Mouse (Mus musculus): ENCODE measurements around the gene H13. TPM values are rescaled to one million over a fixed set of nuclear protein-coding genes. Genes with fewer than 3 reads are reported as not detected.
A peak's percentile ranks its signal among the peaks of the same experiment; 100 is the strongest.
"Not testable (repeated sequence)": the region's sequence is repeated elsewhere in the genome, so short reads cannot be mapped to it uniquely, and the experiment has no call there.

H13 gene
- polyA plus RNA-seq, 1 experiment from 2014 or later = 88.6 TPM

DNA sequence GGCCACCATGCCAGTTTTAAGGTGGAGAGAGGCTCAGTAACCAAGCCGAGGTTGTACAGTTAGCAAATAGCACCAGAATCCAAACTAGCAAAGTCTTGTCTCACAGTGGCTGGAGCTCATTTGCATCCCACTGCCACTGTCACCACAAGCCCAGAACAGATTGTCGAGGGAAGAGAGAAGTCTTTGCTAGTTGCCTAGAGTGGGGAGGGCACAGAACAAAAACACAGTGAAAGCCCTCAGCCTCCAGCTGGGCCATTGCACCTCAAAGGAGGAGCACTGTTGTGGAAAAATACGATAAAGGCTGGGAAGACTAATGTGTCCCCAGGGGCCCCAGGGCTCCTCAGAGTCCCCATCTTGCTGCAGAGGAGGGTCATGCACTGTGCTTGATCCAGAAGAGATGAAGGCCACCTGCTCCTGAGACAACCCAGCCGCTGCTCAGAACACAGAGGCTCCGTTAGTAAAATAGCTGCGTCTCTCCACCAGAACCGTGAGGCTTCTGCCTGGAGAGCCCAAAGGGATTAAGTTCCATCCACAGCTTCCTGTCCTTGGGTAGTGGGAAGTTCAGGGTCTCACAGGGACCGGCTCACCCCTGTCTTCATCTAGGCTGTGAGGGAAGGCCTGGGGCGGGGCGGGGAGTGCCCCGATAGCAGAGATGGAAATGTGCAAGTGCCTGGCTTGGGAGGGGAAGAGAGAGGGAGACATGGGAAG is 29.7 kb upstream of the H13 start:
- DNase-seq (ENCODE audit: low spot score) (no peak), ATAC-seq (replicated peaks; ENCODE audit: low FRiP score) (no peak)
- H3K9me3 ChIP-seq (ENCODE audit: control insufficient read depth, low read length) = no peaks in the 10 kb centered on the region
- H3K27ac ChIP-seq (ENCODE audit: low read depth, low read length) = no peak overlapping the region
- no peak overlapping the region for H3K4me2 ChIP-seq
- 36% methylated on average over 11 of the region's 11 CpGs for WGBS
- no peaks in the 10 kb centered on the region for H3K4me1 ChIP-seq (replicated peaks; ENCODE audit: control insufficient read depth, insufficient read depth, low read length)
- H3K9ac ChIP-seq (ENCODE audit: low read depth, low read length) = no peak overlapping the region
- no peak overlapping the region for H3K4me3 ChIP-seq (ENCODE audit: low read depth, low read length)
- H3K27me3 ChIP-seq (replicated peaks; ENCODE audit: control insufficient read depth, insufficient read depth, low read length) = peaks cover under 1% of the 10 kb centered on the region; the same call in 1 of the 2 replicates
- H3K36me3 ChIP-seq (ENCODE audit: control insufficient read depth, insufficient read depth, low read length) = no peaks in the 10 kb centered on the region

DNA sequence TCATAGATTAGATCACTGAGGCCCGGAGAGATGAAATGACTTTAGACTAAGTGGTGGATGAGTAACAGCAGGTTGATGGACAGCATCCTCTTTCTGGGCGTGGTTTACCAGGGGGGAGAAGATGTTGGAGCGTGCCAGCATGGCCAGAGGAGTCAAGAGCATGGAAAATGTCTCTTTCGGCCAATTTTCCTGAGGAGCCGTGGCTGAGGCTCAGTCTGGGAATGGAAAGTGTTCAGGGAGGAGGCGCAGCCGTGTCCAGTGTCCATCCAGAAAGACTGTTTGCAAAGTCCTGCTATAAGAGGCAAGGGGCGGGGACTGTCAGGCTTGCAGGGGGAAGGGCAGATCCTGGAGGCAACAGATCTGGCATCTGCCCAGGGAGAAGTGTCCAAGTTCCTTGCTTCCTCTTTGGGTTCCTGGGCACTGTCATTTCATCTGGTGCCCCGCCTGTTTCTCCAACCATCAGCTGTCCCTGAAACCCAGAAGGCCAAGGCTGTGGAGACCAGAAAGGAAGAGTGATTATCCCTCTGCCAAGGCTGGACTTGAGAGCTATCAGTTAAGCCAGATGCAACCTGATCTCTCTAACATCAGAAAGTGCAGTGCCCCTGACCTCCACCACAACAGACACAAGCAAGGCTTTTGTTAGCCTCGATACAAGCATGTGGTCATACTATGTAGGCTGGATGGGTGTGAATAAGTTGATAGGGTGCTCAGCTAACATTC is 16.2 kb upstream of the H13 start:
- Histone ChIP-seq H3K27me3 (replicated peaks; ENCODE audit: control insufficient read depth, insufficient read depth, low read length) (no peaks in the 10 kb centered on the region), H3K36me3 (ENCODE audit: control insufficient read depth, insufficient read depth, low read length) (no peaks in the 10 kb centered on the region), H3K4me1 (replicated peaks; ENCODE audit: control insufficient read depth, insufficient read depth, low read length) (peaks cover 4% of the 10 kb centered on the region), H3K4me2 (no peak overlapping the region), H3K9me3 (ENCODE audit: control insufficient read depth, low read length) (no peaks in the 10 kb centered on the region), H3K27ac (ENCODE audit: low read depth, low read length) (no peak overlapping the region), H3K9ac (ENCODE audit: low read depth, low read length) (no peak overlapping the region), H3K4me3 (ENCODE audit: low read depth, low read length) (no peak overlapping the region)
- ATAC-seq (replicated peaks; ENCODE audit: low FRiP score) = no peak
- no peak for DNase-seq (ENCODE audit: low spot score)
- WGBS = 57% methylated on average over 10 of the region's 10 CpGs

DNA sequence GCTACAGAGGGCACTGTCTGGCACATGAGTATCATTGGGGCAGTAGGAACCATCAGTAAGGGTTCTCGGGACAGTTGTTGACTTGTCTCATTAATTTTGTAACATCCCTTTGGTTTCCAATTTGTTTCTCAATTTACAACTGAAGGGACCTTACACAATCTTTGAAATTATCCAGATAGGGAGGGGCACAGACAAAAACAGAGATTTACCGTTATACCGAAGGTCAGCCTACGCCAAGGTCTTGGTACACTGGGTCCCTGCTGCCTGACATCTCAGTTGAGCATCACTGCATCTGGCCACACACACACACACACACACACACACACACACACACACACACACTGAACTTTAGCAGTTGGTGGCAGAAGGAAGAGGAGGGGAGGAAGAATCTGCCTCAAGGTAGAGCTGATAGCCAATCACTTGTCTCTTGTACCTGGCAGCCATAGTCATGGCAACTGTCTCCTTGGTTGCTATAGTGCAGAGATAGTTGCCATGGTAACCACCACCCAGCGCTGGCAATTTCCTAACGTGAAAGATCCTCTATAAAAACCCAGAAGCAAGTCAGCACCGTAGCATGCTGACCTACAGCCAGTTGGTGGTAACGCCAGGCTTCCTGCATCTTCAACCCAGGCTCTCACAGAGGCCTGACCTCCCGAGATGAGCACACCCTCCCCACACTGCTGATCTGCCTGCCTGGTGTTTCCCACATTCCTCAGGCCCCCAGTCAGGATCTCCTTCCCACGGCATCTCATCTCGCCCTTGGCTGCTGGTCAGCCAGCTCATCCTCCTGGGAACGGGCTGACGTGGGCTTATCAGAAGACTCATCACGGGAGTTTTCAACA is 15.2 kb upstream of the H13 start:
- DNase-seq (ENCODE audit: low spot score) (no peak), ATAC-seq (replicated peaks; ENCODE audit: low FRiP score) (no peak; the same call in 1 of the 2 replicates)
- Histone ChIP-seq H3K27ac (ENCODE audit: low read depth, low read length) (no peak overlapping the region), H3K4me1 (replicated peaks; ENCODE audit: control insufficient read depth, insufficient read depth, low read length) (peaks cover 4% of the 10 kb centered on the region), H3K4me3 (ENCODE audit: low read depth, low read length) (no peak overlapping the region), H3K27me3 (replicated peaks; ENCODE audit: control insufficient read depth, insufficient read depth, low read length) (no peaks in the 10 kb centered on the region), H3K9ac (ENCODE audit: low read depth, low read length) (no peak overlapping the region), H3K36me3 (ENCODE audit: control insufficient read depth, insufficient read depth, low read length) (no peaks in the 10 kb centered on the region), H3K9me3 (ENCODE audit: control insufficient read depth, low read length) (no peaks in the 10 kb centered on the region), H3K4me2 (no peak overlapping the region)
- 34% methylated on average over 14 of the region's 14 CpGs for WGBS

DNA sequence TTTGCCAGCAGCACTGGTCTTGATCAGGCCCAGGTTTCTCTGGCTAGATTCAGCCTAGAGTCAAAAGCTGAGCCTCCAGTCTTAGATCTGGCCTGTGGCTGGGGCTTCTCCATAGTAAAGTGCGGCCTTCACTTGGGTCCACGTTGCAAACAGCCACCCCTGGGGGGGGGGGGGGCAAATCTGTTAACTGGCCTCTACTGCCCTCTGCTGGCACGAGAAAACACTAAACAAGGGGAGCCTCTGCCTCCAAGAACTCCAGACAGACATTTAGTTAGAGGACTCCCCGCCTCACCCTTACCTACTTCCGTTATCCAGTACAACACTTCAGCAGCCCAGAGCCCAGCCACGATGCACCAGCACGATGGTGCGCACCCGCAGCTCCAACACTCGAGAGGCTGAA is 11.9 kb upstream of the H13 start:
- H3K36me3 ChIP-seq (ENCODE audit: control insufficient read depth, insufficient read depth, low read length) = no peaks in the 10 kb centered on the region
- H3K4me2 ChIP-seq = no peak overlapping the region
- no peaks in the 10 kb centered on the region for H3K9me3 ChIP-seq (ENCODE audit: control insufficient read depth, low read length)
- peaks cover 4% of the 10 kb centered on the region for H3K4me1 ChIP-seq (replicated peaks; ENCODE audit: control insufficient read depth, insufficient read depth, low read length)
- H3K4me3 ChIP-seq (ENCODE audit: low read depth, low read length) = no peak overlapping the region
- H3K27ac ChIP-seq (ENCODE audit: low read depth, low read length) = no peak overlapping the region
- no peak overlapping the region for H3K9ac ChIP-seq (ENCODE audit: low read depth, low read length)
- H3K27me3 ChIP-seq (replicated peaks; ENCODE audit: control insufficient read depth, insufficient read depth, low read length) = no peaks in the 10 kb centered on the region
- ATAC-seq (replicated peaks; ENCODE audit: low FRiP score) (no peak), DNase-seq (ENCODE audit: low spot score) (no peak)
- WGBS = 52% methylated on average over 10 of the region's 10 CpGs

DNA sequence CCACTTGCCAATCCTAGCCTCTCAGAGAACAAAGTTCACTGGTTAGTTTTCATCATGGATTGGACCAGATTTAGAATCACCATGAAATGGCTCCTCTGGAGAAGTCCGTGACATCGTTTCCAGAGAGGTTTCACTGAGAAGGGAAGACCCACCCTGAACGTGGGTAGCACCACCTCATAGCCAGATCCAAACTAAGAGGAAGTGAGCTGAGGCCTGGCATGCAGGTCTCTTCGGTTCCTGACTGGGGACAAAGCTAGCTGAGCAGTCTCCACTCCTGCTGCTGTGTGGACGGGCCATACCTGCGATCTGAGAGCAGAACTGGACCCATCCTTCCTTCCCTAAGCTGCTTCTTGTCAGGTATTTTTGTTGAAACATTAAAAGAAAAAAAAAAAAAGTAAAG is 8.1 kb upstream of the H13 start:
- Histone ChIP-seq H3K27me3 (replicated peaks; ENCODE audit: control insufficient read depth, insufficient read depth, low read length) (no peaks in the 10 kb centered on the region), H3K4me3 (ENCODE audit: low read depth, low read length) (no peak overlapping the region), H3K4me2 (no peak overlapping the region), H3K27ac (ENCODE audit: low read depth, low read length) (no peak overlapping the region), H3K9me3 (ENCODE audit: control insufficient read depth, low read length) (no peaks in the 10 kb centered on the region), H3K36me3 (ENCODE audit: control insufficient read depth, insufficient read depth, low read length) (no peaks in the 10 kb centered on the region), H3K4me1 (replicated peaks; ENCODE audit: control insufficient read depth, insufficient read depth, low read length) (no peaks in the 10 kb centered on the region), H3K9ac (ENCODE audit: low read depth, low read length) (no peak overlapping the region)
- ATAC-seq (replicated peaks; ENCODE audit: low FRiP score) (no peak), DNase-seq (ENCODE audit: low spot score) (no peak)
- 64% methylated on average over 6 of the region's 6 CpGs for WGBS

DNA sequence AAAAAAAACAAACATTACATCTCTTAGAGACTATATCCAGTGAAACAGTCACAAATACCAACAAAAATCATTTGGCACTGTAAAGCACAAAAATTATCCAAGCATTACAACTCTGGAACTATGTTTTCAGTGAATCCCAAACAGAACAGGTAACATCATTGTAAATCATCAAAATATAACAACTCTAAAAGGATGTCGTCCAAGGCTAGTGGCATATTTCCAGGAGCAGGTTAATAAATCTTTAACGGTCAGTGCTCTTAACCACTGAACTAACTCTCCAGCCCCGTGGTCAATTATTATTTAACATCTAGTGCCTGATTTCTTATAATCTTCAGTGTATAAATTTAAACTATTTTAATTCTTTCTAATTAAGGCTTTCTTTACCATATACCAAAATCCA is 3.1 kb upstream of the H13 start:
- H3K4me3 ChIP-seq (ENCODE audit: low read depth, low read length); H3K27ac ChIP-seq (ENCODE audit: low read depth, low read length); ATAC-seq (replicated peaks; ENCODE audit: low FRiP score); H3K9me3 ChIP-seq (ENCODE audit: control insufficient read depth, low read length); H3K4me2 ChIP-seq; H3K9ac ChIP-seq (ENCODE audit: low read depth, low read length); H3K27me3 ChIP-seq (replicated peaks; ENCODE audit: control insufficient read depth, insufficient read depth, low read length); H3K36me3 ChIP-seq (ENCODE audit: control insufficient read depth, insufficient read depth, low read length); DNase-seq (ENCODE audit: low spot score): not testable (repeated sequence)
- H3K4me1 ChIP-seq (replicated peaks; ENCODE audit: control insufficient read depth, insufficient read depth, low read length) = peaks cover 11% of the 10 kb centered on the region
- WGBS = 70% methylated on average over 3 of the region's 3 CpGs

DNA sequence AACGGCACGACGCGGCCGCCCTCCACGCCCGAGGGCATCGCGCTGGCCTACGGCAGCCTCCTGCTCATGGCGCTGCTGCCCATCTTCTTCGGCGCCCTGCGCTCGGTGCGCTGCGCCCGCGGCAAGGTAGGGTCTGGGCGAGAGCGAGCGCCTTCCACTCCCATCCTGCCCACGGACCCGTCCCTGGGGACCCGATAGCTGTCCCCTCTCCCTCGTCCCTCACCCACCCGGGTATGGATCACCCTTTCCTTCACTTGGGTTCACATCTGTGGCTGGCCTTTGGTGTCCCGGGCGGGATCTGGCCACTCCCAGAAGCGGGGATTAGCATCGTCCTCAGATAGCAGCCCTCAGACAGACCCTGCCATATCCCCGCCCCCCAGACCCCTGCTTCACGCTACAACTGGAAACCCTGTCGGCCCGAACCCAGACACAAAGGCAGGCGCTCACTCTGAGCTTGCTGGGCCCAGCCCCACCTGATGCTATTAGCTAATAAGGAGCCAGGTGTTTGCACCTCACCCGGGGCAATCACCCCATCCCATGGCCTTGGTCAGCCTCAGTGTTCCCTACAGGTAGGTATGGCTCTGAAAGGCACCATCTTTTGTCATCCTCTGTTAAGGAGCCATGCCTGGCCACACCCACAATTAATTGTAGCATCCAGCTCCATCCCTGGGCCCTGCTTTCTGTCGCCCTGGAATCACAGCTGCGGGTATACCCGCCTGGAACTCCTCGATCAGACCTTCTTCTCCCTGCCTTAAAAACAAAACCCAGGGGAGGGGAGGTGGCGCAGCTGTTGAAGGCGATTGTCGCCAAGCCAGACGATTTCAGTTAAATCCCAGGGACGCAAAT is 601 bp downstream of the H13 start:
- Histone ChIP-seq H3K9me3 (ENCODE audit: control insufficient read depth, low read length) (no peaks in the 10 kb centered on the region), H3K27ac (ENCODE audit: low read depth, low read length) (peak overlapping the region; percentile 77), H3K27me3 (replicated peaks; ENCODE audit: control insufficient read depth, insufficient read depth, low read length) (no peaks in the 10 kb centered on the region), H3K9ac (ENCODE audit: low read depth, low read length) (peak overlapping the region; percentile 92), H3K4me2 (peak overlapping the region; percentile 95), H3K4me3 (ENCODE audit: low read depth, low read length) (peak overlapping the region; percentile 96), H3K4me1 (replicated peaks; ENCODE audit: control insufficient read depth, insufficient read depth, low read length) (peaks cover 28% of the 10 kb centered on the region), H3K36me3 (ENCODE audit: control insufficient read depth, insufficient read depth, low read length) (peaks cover 6% of the 10 kb centered on the region; the same call in 1 of the 2 replicates)
- DNase-seq (ENCODE audit: low spot score) = peak; percentile 70
- peak; percentile 72 for ATAC-seq (replicated peaks; ENCODE audit: low FRiP score)
- under 1% methylated on average over 46 of the region's 46 CpGs for WGBS

All from liver, embryonic 11.5 days (tissue).